Mouse (Mus musculus): Measurements from ENCODE around the gene 2810004N23Rik.

DNA sequence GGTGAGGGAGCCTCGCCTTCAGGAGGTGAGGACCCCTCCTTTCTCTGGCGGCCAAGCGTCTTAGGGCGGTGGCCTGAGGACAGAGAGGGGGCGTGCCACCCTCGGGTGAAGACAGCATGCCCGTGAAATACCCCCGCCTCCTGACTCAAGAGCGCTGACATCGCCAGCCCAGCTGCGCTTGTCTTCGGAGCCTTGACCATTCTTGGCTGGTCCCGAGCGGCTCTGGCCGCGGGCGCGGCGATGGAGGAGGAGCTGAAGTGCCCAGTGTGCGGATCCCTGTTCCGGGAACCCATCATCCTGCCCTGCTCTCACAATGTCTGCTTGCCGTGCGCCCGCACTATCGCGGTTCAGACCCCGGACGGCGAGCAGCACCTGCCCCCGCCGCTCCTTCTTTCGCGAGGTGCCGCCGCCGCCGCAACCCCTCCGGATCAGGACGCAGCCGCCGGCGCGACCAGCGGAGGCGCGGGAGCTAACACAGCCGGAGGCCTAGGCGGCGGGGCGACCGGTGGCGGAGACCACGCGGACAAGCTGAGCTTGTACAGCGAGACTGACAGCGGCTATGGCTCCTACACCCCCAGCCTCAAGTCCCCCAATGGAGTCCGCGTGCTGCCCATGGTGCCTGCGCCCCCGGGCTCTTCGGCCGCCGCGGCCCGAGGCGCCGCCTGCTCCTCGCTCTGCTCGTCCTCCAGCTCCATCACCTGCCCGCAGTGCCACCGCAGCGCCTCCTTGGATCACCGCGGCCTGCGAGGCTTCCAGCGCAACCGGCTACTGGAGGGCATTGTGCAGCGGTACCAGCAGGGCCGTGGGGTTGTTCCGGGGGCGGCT is 69.0 kb downstream of the 2810004N23Rik start:
- TF ChIP-seq CTCF (IDR thresholded peaks at IDR 0.05; ENCODE audit: low read depth, low read length) (no peak), POLR2A (IDR thresholded peaks at IDR 0.05; ENCODE audit: extremely low read depth, insufficient read depth, low read length) (no peak)
